Mouse (Mus musculus) left cerebral cortex, adult 11 months (tissue): ENCODE data around the gene Mgat5.

Experiments used
- DNase-seq: peaks from one replicate; pipeline ENCODE4 v3.0.0; 2022; ENCODE audit warnings: low spot score

Mgat5 gene

DNA sequence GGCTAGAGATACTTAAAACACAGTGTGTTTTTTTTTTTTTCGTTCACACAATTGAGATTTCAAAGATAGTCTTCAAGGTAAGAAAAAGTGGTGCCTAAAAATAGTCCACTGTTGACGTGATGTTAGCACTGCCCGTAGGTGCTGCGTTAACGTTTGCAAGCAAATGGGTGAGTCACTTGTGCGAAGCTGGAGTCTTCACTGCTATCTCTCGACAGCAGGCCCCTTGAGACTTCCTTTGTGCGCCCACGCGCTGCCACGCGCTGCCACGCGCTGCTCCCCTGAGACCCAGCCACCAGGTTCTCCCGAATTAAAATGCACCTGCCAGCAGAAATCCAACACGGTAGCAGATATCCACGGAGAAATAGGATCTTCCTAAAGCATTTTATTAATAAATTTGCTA lies 295.9 kb downstream of the Mgat5 start:
- DNase-seq = no peak

DNA sequence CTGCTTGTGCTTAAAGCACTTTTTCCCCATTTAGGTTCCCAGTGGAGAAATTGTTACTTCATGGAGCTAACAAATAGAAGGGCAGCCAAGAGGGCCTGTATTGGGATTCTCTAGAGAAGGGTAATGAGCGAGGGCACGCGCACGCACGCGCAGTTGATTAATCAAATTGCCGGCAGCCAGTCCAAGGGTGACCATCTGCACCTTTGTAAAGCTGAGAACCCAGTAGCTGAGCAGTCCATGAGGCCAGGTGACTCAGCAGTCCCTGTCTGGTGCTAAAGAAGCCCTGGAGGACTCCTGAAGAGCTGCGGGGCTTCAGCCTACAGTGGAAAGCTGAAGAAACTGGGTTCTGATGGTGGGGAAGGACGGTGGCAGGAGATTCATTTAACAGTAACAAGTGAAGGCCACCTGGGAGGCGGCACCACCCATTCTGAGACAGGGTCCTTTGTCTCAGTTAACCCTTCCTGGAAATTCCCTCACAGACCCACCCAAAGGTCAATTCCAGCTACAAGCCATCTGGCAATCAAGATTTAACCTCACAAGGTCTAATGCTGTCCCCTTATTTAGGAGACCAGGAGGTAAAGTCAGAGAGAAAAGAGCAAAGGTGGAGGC lies 302.3 kb downstream of the Mgat5 start:
- no peak for DNase-seq

GRCm38 (mm10) chr1:127508067-127508739 lies 303.4 kb downstream of the Mgat5 start:
- no peak for DNase-seq

- no peak for DNase-seq
Measured at GRCm38 (mm10) chr1:127508921-127509320, 304.1 kb downstream of the Mgat5 start.

DNA sequence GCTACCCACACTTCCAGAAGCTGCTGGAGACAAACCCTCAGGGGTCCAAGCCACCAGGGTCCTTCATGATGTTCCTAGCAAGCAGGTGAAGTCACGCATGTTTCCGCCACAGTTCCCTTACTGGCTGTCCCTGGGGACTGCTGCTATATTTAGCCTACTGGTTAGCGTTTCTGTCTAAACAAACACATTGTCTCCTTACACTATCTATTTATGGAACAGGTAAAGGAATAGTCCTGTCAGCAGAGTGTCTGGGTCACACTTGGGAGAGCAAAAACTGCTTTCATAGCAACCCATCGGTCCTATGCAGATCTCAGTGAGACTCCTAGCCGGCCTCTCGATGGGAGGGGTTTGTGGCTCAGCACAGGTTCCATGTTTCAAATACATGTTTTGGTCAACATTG lies 306.5 kb downstream of the Mgat5 start:
- no peak for DNase-seq

DNA sequence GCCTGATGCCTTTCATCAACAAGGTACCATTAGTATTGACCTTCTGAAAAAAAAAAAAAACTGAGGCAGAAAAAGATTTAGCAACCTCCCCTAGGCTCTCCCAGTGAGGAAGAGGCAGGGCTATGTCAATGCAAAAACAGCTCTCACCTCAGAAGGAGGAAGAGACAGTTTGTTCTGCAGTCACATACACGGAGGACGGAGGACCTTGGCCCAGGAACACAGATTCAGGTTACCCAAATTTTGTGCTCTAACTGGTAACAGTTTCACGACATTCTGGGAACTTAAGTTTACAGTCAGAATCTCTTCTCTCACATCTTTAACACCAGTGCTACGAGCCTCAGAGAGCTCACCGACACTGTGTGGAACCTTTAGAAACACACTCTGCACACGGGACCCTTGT lies 307.9 kb downstream of the Mgat5 start:
- DNase-seq = no peak

GRCm38 (mm10) chr1:127513140-127513539 lies 308.3 kb downstream of the Mgat5 start:
- DNase-seq = no peak

DNA sequence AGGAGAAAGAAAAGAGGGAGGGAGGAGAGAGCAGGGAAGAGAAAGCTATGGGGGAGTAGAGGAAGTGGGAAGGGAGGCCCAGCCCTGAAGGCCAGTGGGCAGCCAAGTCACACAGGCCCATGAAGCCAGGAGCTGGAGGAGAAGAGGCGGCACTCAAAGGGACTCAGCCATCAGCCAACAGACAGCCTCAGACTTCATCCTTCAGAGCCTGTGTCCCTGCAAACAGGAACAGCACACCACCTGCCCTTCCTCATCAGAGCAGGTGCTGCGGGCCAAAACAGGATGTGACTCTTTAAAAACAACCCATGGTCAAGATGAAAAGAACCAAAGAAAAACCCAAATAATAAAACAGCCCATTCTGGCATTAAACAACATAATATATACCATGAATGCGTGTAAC lies 308.8 kb downstream of the Mgat5 start:
- no peak for DNase-seq

GRCm38 (mm10) chr1:127514479-127514878 lies 309.7 kb downstream of the Mgat5 start:
- DNase-seq = no peak

DNA sequence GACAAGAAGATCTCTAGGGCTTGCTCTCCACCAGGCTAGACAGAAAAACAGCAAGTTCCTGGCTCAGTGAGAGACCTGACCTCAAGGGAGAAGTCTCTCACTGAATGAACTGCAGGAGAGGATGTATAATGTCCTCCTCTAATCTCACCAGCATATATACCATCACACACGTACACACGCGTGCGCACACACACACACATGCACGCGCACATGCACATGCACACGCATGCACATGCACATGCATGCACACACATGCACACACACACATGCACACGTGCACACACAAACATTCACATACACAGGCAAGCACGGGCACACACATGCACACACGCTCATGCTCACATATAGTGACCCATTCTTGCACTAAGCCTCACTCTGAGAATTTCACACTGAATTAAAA lies 310.1 kb downstream of the Mgat5 start:
- no peak for DNase-seq

GRCm38 (mm10) chr1:127523364-127523763 lies 318.5 kb downstream of the Mgat5 start:
- no peak for DNase-seq

- DNase-seq = no peak
Measured at GRCm38 (mm10) chr1:127530849-127531580, 326.2 kb downstream of the Mgat5 start.

GRCm38 (mm10) chr1:127531723-127532122 lies 326.9 kb downstream of the Mgat5 start:
- DNase-seq = no peak

DNA sequence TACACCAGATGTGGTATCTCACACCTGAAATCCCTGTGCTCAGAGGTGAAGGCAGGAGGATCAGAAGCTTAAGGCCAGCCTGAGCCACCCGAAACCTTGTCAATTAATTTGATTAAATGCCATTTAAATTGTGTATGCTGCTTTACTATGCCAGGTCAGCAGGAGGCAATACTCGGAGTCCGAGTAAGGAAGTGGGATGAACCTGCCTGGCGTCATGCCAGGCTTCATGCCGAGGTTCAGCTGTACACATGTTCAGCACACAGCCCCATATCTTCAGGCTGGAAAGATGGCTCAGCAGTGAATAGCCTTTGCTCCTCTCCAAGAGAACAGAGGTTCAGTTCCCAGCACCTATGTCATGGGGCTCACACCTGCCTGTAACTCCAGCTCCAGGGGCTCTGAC lies 331.6 kb downstream of the Mgat5 start:
- no peak for DNase-seq

GRCm38 (mm10) chr1:127537204-127538038 lies 332.6 kb downstream of the Mgat5 start:
- DNase-seq = no peak
